Mouse (Mus musculus) fibroblast of lung, adult 2 months (primary cell): Measurements from ENCODE around the gene Arhgap24.

ENCODE experiments used
- DNase-seq: peaks from one replicate; pipeline ENCODE4 v3.0.0-alpha.2; 2011; ENCODE audit warnings: low read depth

Arhgap24 gene

GRCm38 (mm10) chr5:102502333-102502732 is 21.1 kb downstream of the Arhgap24 start:
- DNase-seq: no peak

- no peak for DNase-seq
Measured at GRCm38 (mm10) chr5:102503066-102503465, 21.9 kb downstream of the Arhgap24 start.

GRCm38 (mm10) chr5:102503868-102504267 is 22.7 kb downstream of the Arhgap24 start:
- DNase-seq: no peak

- peak; percentile 61 for DNase-seq
Measured at GRCm38 (mm10) chr5:102504557-102504956, 23.4 kb downstream of the Arhgap24 start.

GRCm38 (mm10) chr5:102508162-102508561 is 27.0 kb downstream of the Arhgap24 start:
- DNase-seq: no peak

GRCm38 (mm10) chr5:102509381-102509780 is 28.2 kb downstream of the Arhgap24 start:
- DNase-seq: no peak

GRCm38 (mm10) chr5:102511651-102512050 is 30.5 kb downstream of the Arhgap24 start:
- no peak for DNase-seq

DNA sequence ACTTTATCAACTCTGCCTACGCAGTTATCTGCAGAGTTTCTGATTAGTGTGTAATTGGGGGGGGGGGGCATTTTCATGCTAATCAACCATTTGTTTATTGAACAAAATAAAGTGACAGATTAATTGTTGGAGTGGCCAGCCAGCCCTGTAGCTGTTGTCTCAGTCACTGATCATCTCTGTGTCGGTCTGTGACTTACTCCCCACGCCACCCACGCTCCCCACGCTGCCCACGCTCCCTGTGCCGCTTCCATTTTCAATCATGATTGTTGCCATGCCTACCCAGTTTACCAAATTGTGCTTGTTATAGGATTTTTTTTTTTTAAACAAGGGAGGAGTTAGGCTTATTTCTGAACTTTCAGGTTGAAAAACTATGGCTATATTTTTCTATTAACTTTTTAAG is 34.3 kb downstream of the Arhgap24 start:
- DNase-seq: no peak

DNA sequence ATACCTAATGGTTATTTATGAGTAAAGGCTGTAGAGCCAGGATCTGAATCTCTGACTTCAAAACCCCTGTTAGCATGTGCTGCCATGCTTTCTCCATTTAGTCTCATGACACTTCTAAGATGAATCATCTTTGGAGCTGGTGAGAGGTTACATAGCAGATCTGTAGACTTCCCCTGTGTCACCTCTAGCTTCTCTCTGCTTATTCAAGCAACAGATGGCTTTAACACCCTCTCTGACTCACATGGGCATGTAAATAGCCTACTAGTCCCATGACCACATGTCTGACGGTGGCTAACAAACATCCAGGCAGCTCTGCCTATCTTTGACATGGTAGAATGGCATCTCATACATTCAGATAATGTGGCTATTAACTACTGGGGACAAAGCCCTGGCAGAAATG is 39.3 kb downstream of the Arhgap24 start:
- no peak for DNase-seq

- DNase-seq: no peak
Measured at GRCm38 (mm10) chr5:102535311-102535710, 54.1 kb downstream of the Arhgap24 start.

DNA sequence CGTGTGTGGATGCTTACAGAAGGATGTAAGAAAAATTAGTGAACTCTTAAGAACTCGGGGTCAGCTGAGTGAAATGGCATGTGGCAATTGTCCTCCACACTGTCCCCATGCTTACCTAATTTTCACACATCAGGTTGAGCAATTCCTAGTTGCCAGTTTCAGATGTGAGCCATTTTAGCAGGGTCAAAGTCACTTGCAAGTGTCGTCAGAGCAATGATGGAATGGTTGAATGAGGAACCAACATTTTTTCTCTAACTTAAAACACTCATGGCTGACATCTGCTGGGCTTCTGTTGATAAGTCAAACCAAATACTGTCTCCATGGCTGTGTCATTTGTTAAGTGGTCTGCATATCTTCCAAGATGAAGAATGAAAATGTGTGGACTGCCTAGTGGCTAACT is 56.6 kb downstream of the Arhgap24 start:
- no peak for DNase-seq

- DNase-seq: no peak
Measured at GRCm38 (mm10) chr5:102546296-102546695, 65.1 kb downstream of the Arhgap24 start.

DNA sequence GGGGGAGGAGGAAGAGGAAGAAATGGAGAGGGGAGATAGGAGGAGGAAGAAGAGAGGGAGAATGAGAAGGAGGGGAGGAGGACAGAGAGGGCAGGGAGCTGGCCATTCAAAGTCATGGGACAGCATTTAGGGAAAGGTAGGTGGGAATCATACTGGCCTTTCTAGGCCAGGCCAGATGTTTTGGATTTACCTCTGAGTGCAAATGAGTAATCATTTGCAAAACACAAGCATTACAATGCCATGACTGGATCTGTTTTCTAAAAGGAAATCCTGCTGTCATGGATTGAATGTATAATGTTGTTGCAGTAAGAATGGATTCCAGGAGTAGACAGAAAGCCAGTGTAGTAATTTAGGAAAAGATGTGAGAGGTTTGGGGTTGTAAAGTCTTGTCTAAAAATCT is 66.6 kb downstream of the Arhgap24 start:
- DNase-seq: peak; percentile 19

DNA sequence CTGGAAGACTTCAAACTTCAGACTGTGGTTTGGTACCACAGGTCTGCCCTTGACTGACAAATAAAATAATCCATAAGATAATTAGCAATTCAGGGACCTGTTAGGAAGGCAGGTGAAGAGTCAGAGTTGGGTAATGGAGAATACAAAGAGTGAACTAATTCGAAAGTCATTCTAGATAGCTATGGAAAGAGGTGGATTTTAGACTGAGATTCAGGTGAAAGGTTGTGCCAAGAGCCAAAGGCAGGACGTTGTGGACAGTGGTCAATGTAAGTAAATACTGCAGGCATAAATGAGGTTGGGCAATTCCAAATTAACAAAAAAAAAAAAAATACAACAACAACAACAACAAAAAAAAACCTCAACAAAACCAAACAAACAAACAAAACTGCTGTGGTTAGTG is 67.2 kb downstream of the Arhgap24 start:
- DNase-seq: no peak

DNA sequence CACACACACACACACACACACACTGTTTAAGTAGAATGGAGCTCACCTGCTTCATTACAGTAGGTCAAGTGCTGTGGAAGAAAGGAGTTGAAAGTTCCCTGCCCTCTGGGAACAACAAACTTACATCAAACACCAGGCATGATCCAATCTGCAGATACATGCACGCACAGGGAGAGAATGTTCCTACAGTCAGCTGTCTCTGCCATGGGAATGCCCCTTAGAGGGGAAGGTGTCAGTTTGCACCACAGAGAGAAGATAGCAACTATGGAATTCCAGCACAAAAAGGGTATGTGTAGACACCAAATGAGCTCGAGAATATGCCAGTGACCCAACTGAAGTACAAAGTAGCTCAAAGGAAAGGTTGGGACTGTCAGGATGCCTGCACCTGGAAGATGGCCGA is 69.0 kb downstream of the Arhgap24 start:
- DNase-seq: no peak

DNA sequence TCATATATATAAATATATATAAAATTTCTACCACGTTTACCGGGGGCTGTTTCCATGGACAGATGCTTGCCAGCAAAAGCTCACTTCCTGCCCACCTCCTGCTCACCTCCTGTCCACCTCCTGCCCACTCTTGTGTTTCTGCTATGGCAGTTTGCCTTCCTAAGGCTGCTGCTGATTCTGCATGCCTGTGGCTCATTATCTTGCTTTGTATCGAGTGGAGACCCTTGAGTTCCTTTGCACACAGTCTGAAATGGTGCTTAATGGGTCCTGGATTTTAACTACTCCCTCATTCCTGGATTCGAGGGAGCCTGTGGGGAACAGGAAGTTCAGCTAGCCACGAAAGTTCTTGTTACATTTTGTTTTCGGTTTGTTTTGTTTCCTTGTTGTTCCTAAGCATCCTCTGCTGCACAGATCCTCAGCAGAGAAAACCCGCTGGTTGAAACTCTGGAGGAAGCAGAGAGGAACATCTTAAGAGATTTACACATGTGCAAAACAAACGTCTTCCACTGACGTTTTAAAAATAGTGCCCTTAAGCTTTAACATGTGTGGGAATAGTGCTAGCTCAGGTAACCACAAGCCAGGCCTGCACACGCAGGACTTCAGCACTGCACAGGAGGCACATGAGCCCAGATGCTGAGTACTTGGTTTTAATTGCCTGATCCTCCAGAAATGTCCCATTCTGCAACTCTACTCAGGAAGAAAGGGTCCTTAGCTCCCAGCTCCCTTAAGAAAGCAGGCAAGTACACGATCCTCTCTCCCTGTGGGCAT is 69.9 kb downstream of the Arhgap24 start:
- DNase-seq: no peak

DNA sequence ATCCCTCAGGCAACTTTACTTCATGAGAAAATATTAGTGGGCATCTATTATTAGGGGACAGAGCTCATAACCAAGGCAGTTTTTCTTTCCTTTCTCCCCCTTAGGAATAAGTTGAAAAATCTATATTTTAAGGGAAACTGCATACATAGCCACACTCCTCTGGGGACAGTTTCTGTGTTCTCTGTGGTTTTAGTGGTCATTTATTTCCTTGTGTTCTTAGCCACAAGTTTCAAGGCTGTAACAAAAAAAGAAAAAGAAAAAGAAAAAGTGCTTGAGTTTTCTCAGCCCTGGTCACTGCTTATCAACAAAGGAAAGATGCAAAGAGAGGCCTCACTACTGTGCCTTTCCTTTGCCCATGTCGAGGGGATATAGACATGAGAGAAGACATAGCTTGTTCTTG is 71.3 kb downstream of the Arhgap24 start:
- no peak for DNase-seq

DNA sequence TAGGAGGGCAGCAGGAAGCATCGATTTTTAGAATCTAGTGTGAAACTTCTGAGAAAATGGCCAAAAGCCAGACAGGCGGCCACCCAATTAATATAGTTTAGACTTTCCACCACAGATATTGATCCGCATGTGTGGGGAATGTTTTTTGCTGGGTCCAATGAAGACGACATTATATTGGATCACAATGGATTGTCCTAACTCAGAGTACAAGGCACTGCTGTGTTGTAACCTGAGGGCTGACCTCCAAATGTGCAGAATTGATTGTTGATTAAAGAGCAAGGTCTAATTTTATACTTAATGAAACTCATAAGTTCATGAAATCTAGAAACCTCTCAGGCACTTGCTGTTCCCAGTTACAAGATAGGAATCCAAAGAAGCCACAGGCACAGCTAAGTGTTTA is 74.8 kb downstream of the Arhgap24 start:
- DNase-seq: no peak

DNA sequence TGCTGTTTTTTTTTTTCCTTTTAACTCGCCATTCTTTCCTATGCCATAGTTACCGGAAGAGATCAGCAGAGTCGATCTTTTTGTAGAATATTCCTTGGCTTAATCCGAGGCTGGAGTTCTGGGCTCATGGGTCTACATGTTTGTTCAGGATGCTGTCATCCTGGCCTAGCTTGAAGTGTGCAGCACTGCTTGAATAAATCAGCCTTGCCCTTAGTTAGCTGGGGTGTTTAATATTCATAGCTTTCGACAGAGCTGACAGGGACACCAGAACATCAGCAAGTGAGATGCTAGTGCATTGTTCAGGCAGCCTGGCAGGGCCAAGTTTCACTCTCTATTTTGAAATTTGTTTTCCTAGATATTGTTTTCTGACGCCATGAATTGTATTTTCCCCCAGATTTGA is 79.1 kb downstream of the Arhgap24 start:
- no peak for DNase-seq

GRCm38 (mm10) chr5:102563971-102564370 is 82.8 kb downstream of the Arhgap24 start:
- no peak for DNase-seq

DNA sequence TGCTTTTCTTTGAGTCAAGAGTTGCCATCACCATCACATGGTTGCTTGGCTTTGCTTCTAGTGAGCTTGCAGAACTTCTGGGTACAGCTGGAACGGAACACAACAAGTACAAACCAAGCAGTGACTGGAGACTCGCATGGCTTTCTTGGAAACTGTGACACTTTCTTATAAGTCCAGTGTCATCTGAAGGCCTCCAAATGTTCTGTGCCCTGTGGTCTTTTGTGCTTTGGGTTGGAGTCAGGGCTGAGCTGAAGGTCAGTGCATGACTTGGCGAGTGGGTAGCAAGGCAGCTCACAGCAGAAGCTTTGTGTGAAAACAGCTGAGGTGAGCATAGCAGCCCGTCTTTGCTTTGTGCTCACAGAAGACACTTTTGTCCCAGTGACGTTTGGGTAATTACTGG is 87.6 kb downstream of the Arhgap24 start:
- DNase-seq: no peak

GRCm38 (mm10) chr5:102571445-102571844 is 90.3 kb downstream of the Arhgap24 start:
- DNase-seq: no peak

- peak; percentile 62 for DNase-seq
Measured at GRCm38 (mm10) chr5:102576750-102577149, 95.6 kb downstream of the Arhgap24 start.

DNA sequence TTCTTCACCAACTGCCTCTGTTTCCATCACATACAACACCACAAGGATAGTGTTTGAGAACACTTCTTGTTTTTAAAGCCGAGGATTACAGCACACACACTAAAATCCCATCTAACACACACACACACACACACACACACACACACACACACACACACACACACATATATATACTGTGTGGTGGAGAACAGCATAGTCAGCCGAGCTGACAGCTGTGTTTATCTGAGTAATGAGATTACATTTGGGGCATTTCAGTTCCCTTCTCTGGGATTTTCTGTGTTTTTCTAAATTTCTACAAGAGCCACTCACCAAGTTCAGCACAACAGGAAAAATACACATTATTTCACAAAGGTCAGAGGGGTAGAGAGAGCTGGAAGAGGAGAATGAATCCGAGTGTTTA is 96.5 kb downstream of the Arhgap24 start:
- DNase-seq: no peak
